Mouse (Mus musculus) heart, adult 9 months (tissue): ENCODE data around the gene D3Ertd751e.
A peak's percentile ranks its signal among the peaks of the same experiment; 100 is the strongest.

Experiments used
- DNase-seq, 2 experiments: peaks; one replicate each; pipeline ENCODE4 v3.0.0; 2022; ENCODE audit warnings: low spot score in 2 of 2

D3Ertd751e gene

GRCm38 (mm10) chr3:41742278-41742934 lies at the start of gene D3Ertd751e, which contains the start of gene Sclt1:
D3Ertd751e (plus strand) TSS chr3:41742611.
Sclt1 (minus strand) TSS chr3:41742514.
- peak; percentile 97 for DNase-seq

GRCm38 (mm10) chr3:41695681-41696080 lies 46.7 kb upstream of the D3Ertd751e start:
- DNase-seq = no peak

- DNase-seq = peak; percentile 1 to 4
These were observed 672 bp upstream of the D3Ertd751e start for GRCm38 (mm10) chr3:41741601-41742277.

GRCm38 (mm10) chr3:41743436-41743835 lies 1.0 kb downstream of the D3Ertd751e start:
- peak in 1 of 2 experiments; percentile 10 for DNase-seq

GRCm38 (mm10) chr3:41754556-41754955 lies 12.1 kb downstream of the D3Ertd751e start:
- no peak for DNase-seq

- DNase-seq = no peak
These were observed 19.7 kb downstream of the D3Ertd751e start for GRCm38 (mm10) chr3:41762091-41762490.

- no peak for DNase-seq
These were observed 70.0 kb downstream of the D3Ertd751e start for GRCm38 (mm10) chr3:41812447-41812846.
